Mouse (Mus musculus) retina, embryonic 14.5 days (tissue): Measurements from ENCODE around the gene Tceal3.
"Not testable (repeated sequence)": the region's sequence is repeated elsewhere in the genome, so short reads cannot be mapped to it uniquely, and the experiment has no call there.

Source experiments
- DNase-seq: peaks from one replicate; pipeline ENCODE4 v3.0.0-alpha.2; 2015; ENCODE audit warnings: low spot score

Gene Tceal3

GRCm38 (mm10) chrX:136590199-136590896, at the start of gene Tceal3:
Tceal3 (plus strand) TSS chrX:136590842.
- peak; percentile 67 for DNase-seq

- not testable (repeated sequence) for DNase-seq
Observed at GRCm38 (mm10) chrX:136543956-136544355, 46.7 kb upstream of the Tceal3 start, which contains the start of gene Kir3dl2. Kir3dl2 (minus strand) TSS chrX:136544056.

DNA sequence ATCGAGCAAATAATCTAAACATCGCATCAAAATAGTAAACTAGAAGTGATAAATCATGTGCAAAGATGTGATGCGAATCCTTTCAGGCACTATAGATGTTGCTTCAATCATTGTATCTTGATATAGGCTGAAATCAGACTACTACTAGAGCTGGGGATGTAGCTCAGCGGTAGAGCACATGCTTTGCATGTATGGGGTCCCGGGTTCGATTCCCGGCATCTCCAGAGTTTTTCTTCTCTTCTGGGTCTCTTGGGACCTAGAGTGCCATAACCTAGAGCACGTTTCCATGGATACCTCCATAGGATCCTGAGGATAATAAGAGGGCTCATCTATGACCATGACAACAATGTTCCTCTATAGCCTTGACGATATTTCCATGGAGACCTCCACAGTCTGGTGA, 21.5 kb upstream of the Tceal3 start:
- not testable (repeated sequence) for DNase-seq

DNA sequence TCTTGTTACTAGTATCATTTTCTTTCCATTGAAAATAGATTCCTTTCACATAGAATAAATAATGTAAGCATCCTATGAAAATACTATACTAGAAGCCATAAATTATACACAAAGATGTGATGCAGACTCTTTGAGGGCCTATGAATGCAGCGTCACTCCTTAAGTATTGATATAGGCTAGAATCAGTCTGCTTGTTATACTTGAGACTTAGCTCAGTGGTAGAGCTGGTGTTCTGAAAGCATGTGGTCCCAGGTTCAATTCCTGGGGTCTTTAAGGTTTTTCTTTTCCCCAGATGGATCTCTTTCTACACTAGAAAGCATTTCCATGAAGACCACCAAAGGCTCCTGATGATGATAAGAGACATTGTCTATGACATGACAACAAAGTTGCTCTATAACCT, 6.0 kb upstream of the Tceal3 start:
- DNase-seq, result no peak

DNA sequence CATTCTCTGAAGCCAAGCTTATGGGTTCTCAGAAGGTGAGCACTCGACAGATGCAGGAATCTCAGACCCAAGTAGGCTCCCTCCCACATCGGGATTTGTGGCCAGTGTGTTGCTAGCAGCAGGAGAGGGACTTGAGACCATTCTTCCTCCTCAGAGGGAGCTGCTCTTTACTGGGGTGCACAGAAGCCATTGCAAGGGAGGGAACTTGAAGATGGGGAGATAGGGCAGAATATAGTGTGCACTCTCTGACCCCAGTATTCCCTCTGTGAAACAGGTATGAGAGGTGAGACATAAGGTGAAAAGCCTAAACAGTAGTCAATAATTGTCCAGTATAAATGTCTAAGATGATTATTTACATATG, 235 bp downstream of the Tceal3 start:
- no peak for DNase-seq

GRCm38 (mm10) chrX:136599416-136599815, 8.8 kb downstream of the Tceal3 start:
- peak; percentile 7 for DNase-seq

DNA sequence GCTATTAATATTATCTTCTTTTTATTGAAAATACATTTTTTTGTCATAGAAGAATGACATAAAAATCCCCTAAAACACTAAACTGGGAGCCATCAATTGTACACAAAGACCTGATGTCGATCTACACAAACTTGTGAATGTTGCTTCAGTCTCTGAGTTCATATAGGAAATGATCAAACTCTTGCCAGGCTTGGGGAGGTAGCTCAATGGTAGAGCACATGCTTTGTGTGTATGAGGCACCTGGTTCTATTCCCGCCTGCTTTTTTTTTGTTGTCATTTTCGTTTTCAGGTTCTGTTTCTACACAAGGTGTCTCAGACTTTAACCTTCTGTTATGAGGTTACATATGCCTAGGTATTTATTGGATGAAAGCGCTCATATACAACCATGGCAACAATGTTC, 16.3 kb downstream of the Tceal3 start:
- no peak for DNase-seq

- no peak for DNase-seq
Observed at GRCm38 (mm10) chrX:136607395-136607794, 16.8 kb downstream of the Tceal3 start.

DNA sequence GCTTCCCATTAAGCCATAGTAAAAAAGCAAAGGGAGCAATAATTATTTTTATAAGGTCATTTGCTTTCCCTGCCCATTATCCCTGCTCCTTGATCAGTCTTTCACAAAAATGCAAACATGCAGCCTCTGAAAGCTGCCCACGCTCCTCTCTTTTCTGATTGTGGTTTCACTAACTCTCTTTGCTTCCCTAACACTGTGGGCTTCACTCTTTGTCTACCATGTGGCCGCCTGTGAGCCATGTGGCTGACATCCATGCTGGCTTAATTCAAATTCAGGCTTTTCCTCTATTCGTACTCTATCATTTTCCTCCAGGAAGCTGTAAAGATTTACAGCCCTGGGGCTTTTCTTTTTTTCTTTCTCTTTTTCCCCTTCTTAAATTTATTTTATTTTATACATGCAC, 20.7 kb downstream of the Tceal3 start:
- no peak for DNase-seq

DNA sequence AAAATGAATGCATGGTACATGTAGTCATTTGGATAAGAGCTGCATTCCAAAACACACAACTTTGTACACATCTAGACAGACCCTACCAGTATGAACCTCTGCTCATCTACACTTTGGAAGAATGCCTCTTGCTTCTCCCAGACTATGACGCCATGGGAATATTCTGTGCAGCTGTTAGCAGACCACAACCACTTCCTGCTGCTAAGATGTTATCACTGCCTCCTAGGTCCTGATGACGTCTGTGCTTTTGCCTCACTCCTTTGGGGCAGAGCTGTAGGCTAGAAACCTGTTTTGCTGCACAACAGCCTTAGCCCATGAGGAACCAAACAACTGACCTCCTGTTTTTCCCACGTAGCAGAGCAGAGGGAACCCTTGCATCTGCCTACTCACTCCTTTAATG, 25.2 kb downstream of the Tceal3 start:
- DNase-seq, result not testable (repeated sequence)

DNA sequence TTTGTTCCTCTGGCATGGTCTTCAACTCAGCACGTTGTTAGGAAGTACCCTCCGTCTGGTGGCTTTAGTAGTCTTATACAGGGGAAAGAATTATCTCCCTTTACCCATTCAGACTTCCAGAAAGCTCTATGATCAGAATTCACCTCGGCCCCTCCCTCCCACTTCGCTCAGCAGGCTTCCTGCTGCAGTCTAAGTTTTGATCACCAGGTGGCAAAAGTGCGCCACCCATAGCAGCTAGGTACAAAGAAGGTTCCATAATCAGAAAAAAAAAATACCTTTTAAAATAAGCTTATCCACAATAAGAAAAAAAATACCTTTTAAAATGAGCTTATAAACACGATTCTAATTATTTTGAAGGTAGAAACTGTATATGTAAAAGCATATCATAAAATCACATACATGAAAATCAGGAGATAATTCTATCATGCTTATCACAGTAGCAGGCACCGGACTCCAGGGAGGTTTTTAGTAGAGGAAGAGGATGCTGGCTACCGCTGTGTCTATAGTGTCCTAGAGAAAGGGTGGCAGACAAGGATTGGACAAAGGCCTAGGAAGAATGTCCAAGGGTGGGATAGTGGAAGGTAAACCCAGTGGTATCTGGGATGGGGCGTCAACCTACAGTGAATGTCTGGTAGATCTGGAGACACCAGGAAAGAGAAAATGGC, 34.4 kb downstream of the Tceal3 start:
- DNase-seq, result peak; percentile 68

DNA sequence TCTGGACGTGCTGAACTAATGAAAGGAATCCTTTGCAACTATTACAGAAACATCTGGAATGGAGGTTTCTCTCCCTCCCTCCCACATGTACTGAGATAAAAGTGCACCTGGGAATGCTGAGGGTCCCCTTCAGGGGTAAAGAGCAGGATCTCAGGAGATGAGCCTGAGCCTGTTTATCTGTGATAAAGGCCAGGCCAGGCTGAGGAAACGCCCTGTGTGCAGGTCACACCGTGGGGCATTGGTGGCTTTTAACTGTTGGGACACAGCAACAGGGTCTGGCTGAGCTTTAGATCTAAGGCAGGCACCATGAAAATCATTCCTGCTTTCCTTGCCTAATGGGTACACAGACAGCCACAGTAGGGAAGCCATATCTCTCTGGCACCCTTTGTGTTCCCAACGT, 35.3 kb downstream of the Tceal3 start:
- no peak for DNase-seq

DNA sequence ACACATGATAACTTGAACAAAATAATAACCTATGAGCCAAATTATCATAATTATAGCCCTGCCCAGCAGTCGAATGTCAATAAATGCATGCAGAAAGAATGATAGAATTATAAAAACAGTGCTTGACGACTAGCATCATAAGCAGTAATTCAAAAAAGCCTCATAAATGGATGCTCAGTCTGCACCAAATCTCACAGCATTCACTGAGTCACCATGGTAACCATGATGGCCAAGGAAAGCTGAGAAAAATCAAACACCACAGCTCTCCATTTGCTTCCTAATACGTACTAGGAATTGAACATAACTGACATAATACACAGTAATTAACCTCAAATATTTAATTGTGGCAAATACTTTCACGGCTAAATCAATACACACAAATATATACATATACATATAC, 44.5 kb downstream of the Tceal3 start:
- no peak for DNase-seq

- peak; percentile 12 for DNase-seq
Observed at GRCm38 (mm10) chrX:136639754-136640153, 49.1 kb downstream of the Tceal3 start.

GRCm38 (mm10) chrX:136645857-136646256, 55.2 kb downstream of the Tceal3 start:
- not testable (repeated sequence) for DNase-seq

DNA sequence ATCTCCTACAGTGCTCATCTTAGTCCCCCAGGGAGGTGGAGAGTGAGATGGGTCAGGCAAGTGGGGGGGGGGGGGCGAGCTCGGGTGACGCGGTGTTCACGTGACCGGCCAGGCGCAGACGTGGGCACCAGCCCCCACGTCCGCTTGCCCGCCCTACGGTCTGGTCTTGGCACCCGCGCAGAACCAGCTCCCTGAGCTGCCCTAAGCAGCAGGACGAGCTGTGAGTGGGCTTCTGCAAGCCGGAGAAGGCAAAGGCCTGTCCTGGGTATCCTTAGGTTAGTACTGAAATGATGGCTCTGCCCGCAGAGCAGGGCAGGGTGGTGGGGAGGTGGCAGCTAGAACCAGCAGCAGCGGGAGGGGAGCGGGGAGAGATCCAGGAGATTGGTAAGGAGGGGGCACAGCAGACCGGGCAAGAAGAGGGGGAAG, 75.7 kb downstream of the Tceal3 start:
- peak; percentile 18 for DNase-seq

DNA sequence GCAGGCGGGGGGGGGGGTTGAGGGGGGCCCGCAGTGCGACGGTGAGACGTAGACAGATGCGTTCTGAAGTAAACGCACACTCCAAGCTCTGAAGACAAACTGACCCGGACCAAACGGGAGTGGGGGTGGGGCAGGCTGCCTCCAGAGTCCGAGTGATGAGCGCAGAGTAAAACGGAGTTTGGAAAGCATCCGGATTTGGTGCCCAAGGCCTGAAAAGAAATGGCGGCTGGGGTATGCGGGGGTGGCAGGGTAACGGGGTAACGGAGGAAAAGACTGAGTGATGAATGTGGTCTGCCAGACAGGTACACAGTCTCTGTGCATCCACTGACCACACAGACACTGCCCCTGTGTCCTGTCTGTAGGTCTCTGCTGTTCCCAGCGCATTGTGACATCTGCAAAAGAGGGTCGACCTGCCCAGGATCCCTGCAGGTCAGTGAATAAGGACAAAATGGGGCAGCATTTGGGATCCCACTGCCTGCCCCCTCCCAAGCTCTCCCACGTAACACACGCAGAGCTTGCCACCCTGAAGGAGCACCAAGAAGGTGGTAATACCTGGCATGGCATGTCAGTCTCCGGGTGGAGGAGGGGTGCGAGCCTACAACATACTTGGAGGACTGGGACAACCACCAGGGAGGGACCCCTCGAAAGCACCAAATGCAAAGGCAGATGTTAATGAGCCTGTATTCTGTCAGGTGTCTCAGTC, 76.3 kb downstream of the Tceal3 start:
- peak; percentile 21 for DNase-seq

DNA sequence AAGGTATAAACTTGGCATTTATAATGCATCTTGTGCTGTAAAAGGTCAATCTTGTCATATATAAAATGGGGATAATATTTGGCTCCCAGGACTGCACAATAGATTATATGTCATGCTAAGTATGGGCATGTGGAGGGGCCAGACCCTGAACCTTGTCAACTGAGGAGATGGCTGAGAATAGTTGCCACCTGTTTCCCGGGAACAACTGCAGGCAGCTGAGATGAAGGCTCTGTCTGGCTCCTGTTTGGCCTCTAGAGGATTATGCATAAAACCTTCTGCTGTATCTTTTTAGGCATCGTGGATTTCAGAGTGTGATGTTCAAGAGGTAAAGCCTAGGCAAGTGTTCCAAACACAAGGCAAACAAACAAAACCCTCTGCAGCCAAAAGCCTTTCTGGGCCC, 78.2 kb downstream of the Tceal3 start:
- no peak for DNase-seq

DNA sequence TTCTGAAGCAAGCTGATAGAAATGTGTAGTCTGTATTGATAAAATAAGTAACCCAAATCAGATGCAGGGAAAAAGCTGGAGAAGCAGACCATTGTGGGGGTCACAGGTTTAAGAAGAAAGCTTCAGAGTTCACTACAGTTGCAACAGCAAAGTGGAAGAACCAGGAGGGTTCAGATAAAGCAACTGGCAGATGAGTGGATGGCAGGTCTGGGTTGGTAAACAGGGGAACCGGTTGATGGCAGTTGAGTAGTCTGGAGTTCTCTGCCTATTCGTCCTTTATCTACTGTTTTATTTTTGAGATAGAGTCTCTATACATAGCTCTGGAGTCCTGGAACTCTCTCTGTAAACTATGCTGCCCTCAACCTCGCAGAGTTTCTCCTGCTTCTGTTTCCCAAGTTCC, 90.3 kb downstream of the Tceal3 start:
- no peak for DNase-seq

- peak; percentile 17 for DNase-seq
Observed at GRCm38 (mm10) chrX:136691606-136692293, 101.1 kb downstream of the Tceal3 start.

DNA sequence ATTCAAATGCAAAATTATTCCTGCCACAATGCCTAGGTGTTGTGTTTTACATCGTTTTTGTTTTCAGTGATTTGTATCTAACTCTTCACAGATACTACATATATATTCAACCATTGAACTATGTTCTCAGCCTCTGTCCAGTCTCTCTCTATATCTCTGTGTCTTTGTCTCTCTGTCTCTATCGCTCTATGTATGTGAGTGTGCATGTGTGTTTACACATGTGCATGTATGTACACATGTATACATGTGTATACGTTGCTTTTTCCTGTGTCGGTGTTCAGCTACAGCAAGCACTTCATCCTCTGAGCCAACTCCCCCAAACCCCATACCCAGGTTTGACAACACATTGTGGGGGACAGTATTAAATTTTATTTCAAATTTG, 101.6 kb downstream of the Tceal3 start:
- no peak for DNase-seq

DNA sequence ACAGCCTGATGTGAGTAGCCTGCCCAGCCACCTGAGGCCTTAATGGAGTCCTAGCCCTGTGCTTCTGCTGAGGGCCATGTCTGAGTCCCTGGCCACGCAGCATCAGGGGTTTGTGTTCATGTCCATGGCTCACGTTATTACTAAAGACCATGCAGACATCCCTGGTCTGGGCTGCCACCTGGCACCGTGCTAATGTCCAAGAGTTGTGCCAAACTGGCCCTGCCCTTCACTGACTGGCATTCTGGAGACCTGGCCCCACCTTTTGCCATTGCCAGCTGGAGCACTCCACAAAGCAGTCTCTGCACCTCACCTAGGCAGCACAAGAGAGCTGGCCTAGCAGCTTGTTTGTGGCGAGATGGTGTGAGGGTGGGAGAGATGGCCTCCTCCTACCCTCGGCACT, 102.6 kb downstream of the Tceal3 start:
- no peak for DNase-seq
